Mouse (Mus musculus): ENCODE measurements around the gene Clec4g. TPM values are rescaled to one million over a fixed set of nuclear protein-coding genes. Genes with fewer than 3 reads are reported as not detected.

Gene Clec4g
- total and polyA plus RNA-seq, 2 experiments from 2014 or later: 0.21 TPM; not detected in 1

- WGBS: 92% methylated on average over 5 of the region's 5 CpGs
- no peak for ATAC-seq
- no peak for TF ChIP-seq CTCF (IDR thresholded peaks at IDR 0.05; ENCODE audit: low read depth)
Measured at GRCm38 (mm10) chr8:3682435-3682834, 38.0 kb downstream of the Clec4g start.

GRCm38 (mm10) chr8:3679656-3680055 lies 40.8 kb downstream of the Clec4g start:
- no peak for DNase-seq
- Histone ChIP-seq H3K27me3 (ENCODE audit: insufficient read depth, low read length) (no peaks in the 10 kb centered on the region), H3K4me3 (ENCODE audit: low read depth, low read length) (no peak overlapping the region), H3K9ac (no peak overlapping the region), H3K4me1 (ENCODE audit: insufficient read depth) (no peaks in the 10 kb centered on the region), H3K4me2 (ENCODE audit: low read depth) (no peak overlapping the region), H3K9me3 (ENCODE audit: low read length) (no peaks in the 10 kb centered on the region), H3K36me3 (ENCODE audit: insufficient read depth) (peaks cover 24% of the 10 kb centered on the region), H3K27ac (ENCODE audit: low read depth, low read length) (no peak overlapping the region)
- WGBS: 84% methylated on average over 5 of the region's 5 CpGs
- TF ChIP-seq CTCF (IDR thresholded peaks at IDR 0.05; ENCODE audit: low read depth): no peak
- no peak for ATAC-seq

More at GRCm38 (mm10) chr8:3682435-3682834, 38.0 kb downstream of the Clec4g start:
- Histone ChIP-seq H3K27me3 (ENCODE audit: insufficient read depth, low read length) (no peaks in the 10 kb centered on the region), H3K9me3 (ENCODE audit: low read length) (no peaks in the 10 kb centered on the region), H3K4me3 (ENCODE audit: low read depth, low read length) (no peak overlapping the region), H3K27ac (ENCODE audit: low read depth, low read length) (no peak overlapping the region), H3K4me2 (ENCODE audit: low read depth) (no peak overlapping the region), H3K9ac (no peak overlapping the region), H3K36me3 (ENCODE audit: insufficient read depth) (peaks cover 24% of the 10 kb centered on the region), H3K4me1 (ENCODE audit: insufficient read depth) (no peaks in the 10 kb centered on the region)
- DNase-seq: no peak

DNA sequence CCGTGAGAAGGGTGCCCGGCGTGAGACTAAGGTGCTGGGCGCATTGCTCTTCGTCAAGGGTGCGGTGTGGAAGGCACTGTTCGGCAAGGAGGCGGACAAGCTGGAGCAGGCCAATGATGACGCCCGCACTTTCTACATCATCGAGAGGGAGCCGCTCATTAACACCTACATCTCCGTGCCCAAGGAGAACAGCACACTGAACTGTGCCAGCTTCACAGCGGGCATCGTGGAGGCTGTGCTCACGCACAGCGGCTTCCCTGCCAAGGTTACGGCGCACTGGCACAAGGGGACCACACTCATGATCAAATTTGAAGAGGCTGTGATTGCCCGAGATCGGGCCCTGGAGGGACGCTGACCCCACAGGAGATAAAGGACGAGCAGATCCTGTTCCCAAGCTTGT lies 41.2 kb downstream of the Clec4g start:
- no peak for DNase-seq
- Histone ChIP-seq H3K4me1 (ENCODE audit: insufficient read depth) (no peaks in the 10 kb centered on the region), H3K27ac (ENCODE audit: low read depth, low read length) (no peak overlapping the region), H3K9ac (no peak overlapping the region), H3K27me3 (ENCODE audit: insufficient read depth, low read length) (no peaks in the 10 kb centered on the region), H3K36me3 (ENCODE audit: insufficient read depth) (peaks cover 24% of the 10 kb centered on the region), H3K4me2 (ENCODE audit: low read depth) (no peak overlapping the region), H3K4me3 (ENCODE audit: low read depth, low read length) (no peak overlapping the region), H3K9me3 (ENCODE audit: low read length) (no peaks in the 10 kb centered on the region)
- TF ChIP-seq CTCF (IDR thresholded peaks at IDR 0.05; ENCODE audit: low read depth): no peak
- no peak for ATAC-seq
- WGBS: 95% methylated on average over 23 of the region's 23 CpGs

DNA sequence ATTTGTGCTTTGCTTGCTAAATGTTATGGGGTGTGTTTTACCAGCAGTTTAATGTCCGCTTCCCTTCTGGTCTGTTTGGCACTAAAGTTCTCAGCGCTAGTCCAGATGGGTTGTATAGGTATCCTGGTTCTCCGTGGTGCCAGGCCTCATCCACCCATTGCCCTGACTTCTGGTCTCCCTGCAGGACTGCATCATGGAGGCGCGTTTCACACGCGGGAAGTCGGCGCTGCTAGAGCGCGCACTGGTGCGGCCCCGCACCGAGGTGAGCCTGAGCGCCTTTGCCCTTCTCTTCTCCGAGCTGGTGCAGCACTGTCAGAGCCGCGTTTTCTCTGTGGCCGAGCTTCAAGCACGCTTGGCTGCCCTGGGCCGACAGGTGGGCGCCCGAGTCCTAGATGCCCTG lies 41.6 kb downstream of the Clec4g start:
- no peak for DNase-seq
- WGBS: 98% methylated on average over 23 of the region's 23 CpGs
- peaks cover 24% of the 10 kb centered on the region for H3K36me3 ChIP-seq (ENCODE audit: insufficient read depth)

DNA sequence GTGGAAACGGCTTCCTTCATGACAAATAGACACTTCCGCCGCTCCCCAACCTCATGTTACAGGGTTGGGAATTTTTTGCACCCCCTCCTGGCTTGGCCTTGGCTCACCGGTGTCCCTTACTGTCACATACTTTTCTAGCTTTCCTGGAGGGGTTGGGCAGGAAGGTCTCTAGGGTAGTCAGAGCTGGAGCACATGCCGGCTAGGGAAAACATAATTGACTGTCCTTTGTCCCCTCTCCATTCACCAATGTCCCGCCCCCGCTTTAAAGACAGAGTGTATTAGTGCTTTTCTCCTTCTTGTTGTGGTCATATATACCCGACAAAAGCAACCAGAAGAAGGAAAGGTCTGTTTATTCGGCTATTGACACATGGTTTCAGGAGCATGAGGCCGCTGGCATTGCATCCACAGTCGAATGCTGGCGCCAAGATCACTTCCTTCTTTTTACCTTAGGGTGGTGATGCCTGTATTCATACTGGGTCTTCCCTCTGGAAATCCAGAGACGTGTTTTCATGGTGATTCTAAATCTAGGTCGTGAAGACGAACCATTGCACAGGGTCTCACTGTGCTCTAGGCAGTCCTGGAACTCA lies 43.4 kb downstream of the Clec4g start:
- Histone ChIP-seq H3K9ac (peak overlapping the region; percentile 89), H3K4me3 (ENCODE audit: low read depth, low read length) (peak overlapping the region; percentile 94), H3K27me3 (ENCODE audit: insufficient read depth, low read length) (no peaks in the 10 kb centered on the region), H3K27ac (ENCODE audit: low read depth, low read length) (peak overlapping the region; percentile 86), H3K36me3 (ENCODE audit: insufficient read depth) (peaks cover 19% of the 10 kb centered on the region), H3K4me1 (ENCODE audit: insufficient read depth) (no peaks in the 10 kb centered on the region), H3K9me3 (ENCODE audit: low read length) (no peaks in the 10 kb centered on the region), H3K4me2 (ENCODE audit: low read depth) (peak overlapping the region; percentile 87)
- TF ChIP-seq CTCF (IDR thresholded peaks at IDR 0.05; ENCODE audit: low read depth): no peak
- ATAC-seq (no peak; the same call in 1 of the 2 replicates), DNase-seq (peak; percentile 11)
- 3% methylated on average over 15 of the region's 15 CpGs for WGBS

More for the DNA sequence above, 41.6 kb downstream of the Clec4g start:
- H3K9ac ChIP-seq: no peak overlapping the region
- H3K4me2 ChIP-seq (ENCODE audit: low read depth): no peak overlapping the region
- no peak overlapping the region for H3K4me3 ChIP-seq (ENCODE audit: low read depth, low read length)
- no peaks in the 10 kb centered on the region for H3K27me3 ChIP-seq (ENCODE audit: insufficient read depth, low read length)
- H3K4me1 ChIP-seq (ENCODE audit: insufficient read depth): no peaks in the 10 kb centered on the region
- no peak overlapping the region for H3K27ac ChIP-seq (ENCODE audit: low read depth, low read length)
- no peak for TF ChIP-seq CTCF (IDR thresholded peaks at IDR 0.05; ENCODE audit: low read depth)
- ATAC-seq: no peak
- no peaks in the 10 kb centered on the region for H3K9me3 ChIP-seq (ENCODE audit: low read length)

- ATAC-seq: peak; percentile 78
- H3K27me3 ChIP-seq (ENCODE audit: insufficient read depth, low read length): no peaks in the 10 kb centered on the region
- 4% methylated on average over 60 of the region's 61 CpGs for WGBS
Measured at GRCm38 (mm10) chr8:3676131-3676992, 44.1 kb downstream of the Clec4g start, which contains the start of gene Trappc5. Trappc5 (plus strand) TSS chr8:3676299.

GRCm38 (mm10) chr8:3674671-3675070 lies 45.8 kb downstream of the Clec4g start:
- Histone ChIP-seq H3K27ac (ENCODE audit: low read depth, low read length) (no peak overlapping the region), H3K9me3 (ENCODE audit: low read length) (no peaks in the 10 kb centered on the region), H3K9ac (no peak overlapping the region), H3K4me1 (ENCODE audit: insufficient read depth) (no peaks in the 10 kb centered on the region), H3K36me3 (ENCODE audit: insufficient read depth) (peaks cover 8% of the 10 kb centered on the region; the same call in 1 of the 2 replicates), H3K27me3 (ENCODE audit: insufficient read depth, low read length) (no peaks in the 10 kb centered on the region), H3K4me2 (ENCODE audit: low read depth) (no peak overlapping the region), H3K4me3 (ENCODE audit: low read depth, low read length) (no peak overlapping the region)
- ATAC-seq (no peak), DNase-seq (no peak)
- 43% methylated on average over 3 of the region's 3 CpGs for WGBS
- TF ChIP-seq CTCF (IDR thresholded peaks at IDR 0.05; ENCODE audit: low read depth): no peak

More at GRCm38 (mm10) chr8:3676131-3676992, 44.1 kb downstream of the Clec4g start, which contains the start of gene Trappc5:
- H3K4me3 ChIP-seq (ENCODE audit: low read depth, low read length): peak within 1 kb of the TSS; percentile 94
- peak within 1 kb of the TSS; percentile 86 for H3K27ac ChIP-seq (ENCODE audit: low read depth, low read length)
- H3K4me2 ChIP-seq (ENCODE audit: low read depth): peak within 1 kb of the TSS; percentile 87
- no peaks in the 10 kb centered on the region for H3K9me3 ChIP-seq (ENCODE audit: low read length)
- no peaks in the 10 kb centered on the region for H3K4me1 ChIP-seq (ENCODE audit: insufficient read depth)
- DNase-seq: peak; percentile 97
- H3K36me3 ChIP-seq (ENCODE audit: insufficient read depth): peaks cover 17% of the 10 kb centered on the region
- TF ChIP-seq CTCF (IDR thresholded peaks at IDR 0.05; ENCODE audit: low read depth): peak; percentile 97
- H3K9ac ChIP-seq: peak within 1 kb of the TSS; percentile 89
